18 mouse cellular contexts compared by ENCODE assay signal in the genomic region with DNA sequence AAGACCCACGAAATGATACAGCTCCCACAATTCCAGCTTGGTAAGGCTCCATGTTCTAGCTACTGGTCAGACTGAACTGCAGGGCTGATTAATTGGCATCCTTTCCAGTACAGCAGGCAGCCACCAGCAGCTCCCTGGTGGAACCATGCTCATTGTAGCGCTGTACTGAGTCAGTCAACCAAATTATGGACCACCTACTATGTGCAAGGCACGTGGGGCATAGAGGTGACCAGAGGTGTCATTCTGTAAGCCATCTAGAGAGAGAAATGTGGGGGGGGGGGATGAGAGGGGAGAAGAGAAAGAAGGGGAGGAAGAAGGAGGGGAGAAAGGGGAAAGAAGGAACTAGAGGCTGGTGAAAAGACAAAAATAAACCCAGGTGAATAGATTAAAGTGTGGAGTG.
DNase-seq lines count a peak whose midpoint lies in the region; TF ChIP-seq lines count a peak whose summit lies in the region.
"Had no signal": no experiment of that assay in that cellular context is flagged by ENCODE, and none has a peak within 500 bp of the region (broad histone marks: within the 10 kb centered on the region; RNA-seq: fewer than 3 reads in every experiment).

No protein-coding gene starts in this region.

- H3K79me2 ChIP-seq in CH12.LX (replicated peaks; ENCODE audit: control insufficient read depth, extremely low read depth, insufficient read depth, poor library complexity, severe bottlenecking) (no peaks in the 10 kb centered on the region), MEL (ENCODE audit: control insufficient read depth, insufficient read depth, low read length, poor library complexity) (no peaks in the 10 kb centered on the region)

- H3K9me3 ChIP-seq in CH12.LX (replicated peaks; ENCODE audit: low read length): no peaks in the 10 kb centered on the region
- H3K9me3 ChIP-seq in MEL (replicated peaks; ENCODE audit: insufficient read depth, low read length): no peaks in the 10 kb centered on the region
- H3K9me3 ChIP-seq: G1E had no signal

- in situ Hi-C loops in CH12.LX (cut with MboI; ENCODE audit: low pct_ligation_motif_present, low pct_unique_long_range_greater_than_20kb, low sequenced_read_pairs): no loop called here

- H3K27ac ChIP-seq in CH12.LX (ENCODE audit: insufficient read depth, low read depth): no peak overlapping the region
- no peak overlapping the region for H3K27ac ChIP-seq in MEL (ENCODE audit: control insufficient read depth, low read depth, low read length)

- dilution Hi-C loops in CH12.LX (cut with MboI; ENCODE audit: extremely low pct_ligation_motif_present, extremely low pct_unique_long_range_greater_than_20kb, low sequenced_read_pairs): no loop called here

- H3K4me1 ChIP-seq in CH12.LX (ENCODE audit: control insufficient read depth in 1 of 2, insufficient read depth in 2 of 2) (peaks cover 7 to 50% of the 10 kb centered on the region in 2 experiments), MEL (ENCODE audit: control insufficient read depth in 1 of 2, insufficient read depth in 2 of 2, low read length in 2 of 2) (no peaks in the 10 kb centered on the region)

- no peaks in the 10 kb centered on the region for H3K36me3 ChIP-seq in CH12.LX (replicated peaks in 1 of 2; ENCODE audit: control insufficient read depth in 1 of 2, insufficient read depth in 1 of 2, low read length in 1 of 2)
- no peaks in the 10 kb centered on the region for H3K36me3 ChIP-seq in MEL (ENCODE audit: control insufficient read depth in 1 of 2, insufficient read depth in 2 of 2, low read length in 2 of 2)
- H3K36me3 ChIP-seq: G1E had no signal

- TF ChIP-seq RAD21 in CH12.LX (IDR thresholded peaks at IDR 0.05; ENCODE audit: low read depth, low read length) (no peak), MEL (IDR thresholded peaks at IDR 0.05; ENCODE audit: low read depth, low read length) (no peak)

- H3K4me2 ChIP-seq in CH12.LX (ENCODE audit: insufficient read depth, low read depth, poor library complexity, severe bottlenecking): peak overlapping the region; percentile 60

- H3K9ac ChIP-seq in CH12.LX (ENCODE audit: insufficient read depth, low read depth): no peak overlapping the region
- H3K9ac ChIP-seq in MEL (ENCODE audit: control insufficient read depth, low read depth, low read length, poor library complexity, severe bottlenecking): no peak overlapping the region

- H3K27me3 ChIP-seq in CH12.LX (replicated peaks) (peaks cover 27% of the 10 kb centered on the region), MEL (ENCODE audit: control insufficient read depth in 1 of 2, insufficient read depth in 2 of 2, low read length in 2 of 2) (peaks cover 6% of the 10 kb centered on the region in 2 experiments)
- H3K27me3 ChIP-seq: Patski had no signal

- TF ChIP-seq EP300 in CH12.LX (IDR thresholded peaks at IDR 0.05; ENCODE audit: low read length): no peak
- TF ChIP-seq EP300 in MEL (IDR thresholded peaks at IDR 0.05; ENCODE audit: low read depth in 1 of 2, low read length in 2 of 2): no peak

- TF ChIP-seq CTCF in CH12.LX (conservative IDR thresholded peaks at IDR 0.05 in 1 of 2, IDR thresholded peaks at IDR 0.05 in 1 of 2; ENCODE audit: low read depth in 2 of 2, low read length in 2 of 2) (no peak), MEL (IDR thresholded peaks at IDR 0.05 in 2 of 3, conservative IDR thresholded peaks at IDR 0.05 in 1 of 3; ENCODE audit: control insufficient read depth in 1 of 3, insufficient read depth in 1 of 3, low read depth in 2 of 3, low read length in 3 of 3, poor library complexity in 1 of 3, severe bottlenecking in 1 of 3) (no peak)

- H3K4me3 ChIP-seq in CH12.LX (replicated peaks in 1 of 3; ENCODE audit: low read depth in 2 of 3, low read length in 2 of 3, poor library complexity in 1 of 3) (no peak overlapping the region), MEL (ENCODE audit: control insufficient read depth in 1 of 2, insufficient read depth in 1 of 2, low read depth in 2 of 2, low read length in 2 of 2) (no peak overlapping the region)

- no peak for DNase-seq in CH12.LX (ENCODE audit: extremely low read depth)
- DNase-seq in MEL (ENCODE audit: low read depth, low spot score): no peak
- no peak for DNase-seq in heart, adult 18-20 months
- no peak for DNase-seq in layer of hippocampus, adult 11-12 months (ENCODE audit: low spot score)
- DNase-seq: adrenal gland, adult 2 months; adrenal gland, adult 8-10 months; adrenal gland, postnatal 10 days; adrenal gland, postnatal 14 days; adrenal gland, postnatal 25 days; adrenal gland, postnatal 36 days; B cell, adult 2 months; cerebellum, adult 11 months; cerebellum, adult 11-12 months; cerebellum, adult 18-20 months; cerebellum, adult 2 months; cerebellum, adult 8-10 months had no signal

- TF ChIP-seq POLR2A in CH12.LX (IDR thresholded peaks at IDR 0.05; ENCODE audit: low read depth, low read length) (no peak), MEL (IDR thresholded peaks at IDR 0.05; ENCODE audit: control insufficient read depth in 1 of 2, insufficient read depth in 1 of 2, low read depth in 1 of 2, low read length in 2 of 2, poor library complexity in 1 of 2) (no peak)

TF ChIP-seq in CH12.LX, 34 proteins besides CTCF, POLR2A, EP300 and RAD21:
- peak; percentile 86 for TF ChIP-seq ZKSCAN1 (IDR thresholded peaks at IDR 0.05; ENCODE audit: borderline replicate concordance, low read depth, low read length)
- no peak for TF ChIP-seq UBTF (IDR thresholded peaks at IDR 0.05; ENCODE audit: low read depth, low read length)

TF ChIP-seq in MEL, 35 proteins besides CTCF, POLR2A, EP300 and RAD21:
- TF ChIP-seq NRF1 (IDR thresholded peaks at IDR 0.05; ENCODE audit: insufficient read depth, low read depth, low read length, poor library complexity, severe bottlenecking) (no peak), JUND (IDR thresholded peaks at IDR 0.05; ENCODE audit: low read depth, low read length) (no peak), ZKSCAN1 (IDR thresholded peaks at IDR 0.05; ENCODE audit: low read depth, low read length) (peak; percentile 53; the same call in 1 of the 2 replicates), UBTF (IDR thresholded peaks at IDR 0.05; ENCODE audit: borderline replicate concordance, insufficient read depth, low read depth, low read length) (no peak)

Comparison
In these comparisons a context has a peak if more than half of its experiments do, and no peak if none do; other contexts are left out.
1. Of the 35 proteins assayed by ChIP-seq in both MEL and CH12.LX: peak only in MEL: none; only in CH12.LX: none; in both: ZKSCAN1; in neither: 34.